Mouse (Mus musculus): ENCODE data around the gene Htra2. TPM values are rescaled to one million over a fixed set of nuclear protein-coding genes. Genes with fewer than 3 reads are reported as not detected.
A peak's percentile ranks its signal among the peaks of the same experiment; 100 is the strongest.

Htra2 gene
- total RNA-seq, 2 experiments from 2014 or later: 41.9 to 69.4 TPM

DNA sequence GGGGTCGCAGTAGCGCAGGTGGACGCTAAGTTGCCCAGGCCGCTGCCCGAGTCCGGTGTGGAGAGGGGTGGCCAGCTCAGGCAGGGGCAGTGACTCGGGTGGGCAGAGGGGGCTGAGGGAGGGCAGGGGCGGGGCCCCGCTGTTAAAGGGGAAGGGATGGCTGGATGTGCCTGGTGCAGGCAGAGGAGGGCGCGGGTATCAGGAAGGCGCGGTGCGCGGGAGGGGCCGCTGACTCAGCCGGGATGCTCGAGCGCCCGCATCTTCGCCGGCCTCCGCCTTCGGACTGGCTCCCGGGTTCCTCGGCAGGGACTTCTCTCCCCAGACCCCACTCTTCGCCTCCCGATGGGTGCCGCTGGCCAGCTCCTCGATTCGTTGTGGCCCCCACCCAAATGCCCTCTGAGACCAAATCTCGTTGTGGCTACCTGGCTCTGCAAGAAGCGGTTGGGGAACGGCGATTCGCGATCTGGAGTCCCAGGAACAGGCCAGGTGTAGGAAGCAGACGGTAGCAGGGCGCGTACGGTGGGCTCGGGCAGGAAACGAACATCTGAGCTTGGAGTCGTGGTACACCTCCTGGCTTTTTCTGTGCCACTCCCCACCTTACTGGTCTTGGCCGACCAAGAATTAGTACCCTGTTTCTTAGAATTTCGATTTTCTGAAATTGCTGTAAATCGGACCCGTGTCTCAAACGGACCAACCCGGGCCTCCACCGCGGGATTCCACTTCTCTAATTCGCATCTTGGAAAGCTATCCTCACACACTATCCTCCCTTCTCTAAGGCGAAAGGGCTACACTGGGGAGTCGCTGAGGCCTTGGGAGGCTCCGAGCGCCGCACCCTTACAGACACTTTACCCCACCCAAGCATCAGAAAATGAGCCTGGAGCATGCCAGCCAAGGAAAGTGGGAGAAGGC, 15.5 kb upstream of the Htra2 start:
- no peak for ATAC-seq (replicated peaks; ENCODE audit: low FRiP score, poor library complexity, severe bottlenecking)

DNA sequence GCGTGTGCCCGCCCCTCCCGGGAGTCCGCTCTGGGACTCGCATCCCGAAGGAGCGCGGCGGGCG, 15.0 kb upstream of the Htra2 start, which contains the start of gene Tlx2:
Gene Tlx2, minus strand, starts transcription at position 47 of the 64 bp plus-strand sequence.
- no peak for ATAC-seq (replicated peaks; ENCODE audit: low FRiP score, poor library complexity, severe bottlenecking)

DNA sequence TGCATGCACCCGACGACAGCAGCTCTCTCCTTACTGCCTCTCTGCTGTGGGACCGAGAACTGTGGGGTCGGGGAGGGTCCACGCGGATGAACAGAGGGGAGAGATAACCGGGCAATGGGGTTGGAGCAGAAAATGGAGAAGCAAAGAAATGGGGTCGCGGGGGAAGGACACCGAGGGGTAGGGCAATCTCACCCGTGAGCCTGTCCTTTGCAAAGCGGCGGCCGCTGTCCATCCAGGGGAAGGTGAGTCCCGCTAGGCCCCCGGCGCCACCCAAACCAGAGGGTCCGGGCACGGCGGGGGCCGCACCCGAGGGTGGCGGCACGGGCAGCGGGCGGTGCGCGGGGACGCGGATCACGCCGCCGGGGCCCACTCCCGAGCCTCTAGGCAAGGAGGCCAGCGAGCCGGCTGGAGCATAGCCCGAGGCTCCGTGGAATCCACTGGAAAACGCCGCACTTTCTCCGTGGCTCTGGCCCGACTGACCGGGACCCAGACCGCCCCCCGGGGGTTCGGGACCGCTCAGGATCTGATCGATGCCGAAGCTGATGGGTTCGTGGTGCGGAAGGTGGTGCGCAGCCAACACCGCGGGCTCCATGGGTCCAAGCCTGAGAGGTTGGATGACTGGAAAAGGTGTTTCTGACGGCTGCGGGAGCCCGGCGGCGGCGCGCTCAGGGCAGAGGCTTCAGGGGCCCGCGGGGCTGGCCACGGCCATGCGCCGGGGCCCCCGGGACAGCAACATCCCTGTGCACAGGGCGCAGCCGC, 14.6 kb upstream of the Htra2 start:
- ATAC-seq (replicated peaks; ENCODE audit: low FRiP score, poor library complexity, severe bottlenecking): no peak

DNA sequence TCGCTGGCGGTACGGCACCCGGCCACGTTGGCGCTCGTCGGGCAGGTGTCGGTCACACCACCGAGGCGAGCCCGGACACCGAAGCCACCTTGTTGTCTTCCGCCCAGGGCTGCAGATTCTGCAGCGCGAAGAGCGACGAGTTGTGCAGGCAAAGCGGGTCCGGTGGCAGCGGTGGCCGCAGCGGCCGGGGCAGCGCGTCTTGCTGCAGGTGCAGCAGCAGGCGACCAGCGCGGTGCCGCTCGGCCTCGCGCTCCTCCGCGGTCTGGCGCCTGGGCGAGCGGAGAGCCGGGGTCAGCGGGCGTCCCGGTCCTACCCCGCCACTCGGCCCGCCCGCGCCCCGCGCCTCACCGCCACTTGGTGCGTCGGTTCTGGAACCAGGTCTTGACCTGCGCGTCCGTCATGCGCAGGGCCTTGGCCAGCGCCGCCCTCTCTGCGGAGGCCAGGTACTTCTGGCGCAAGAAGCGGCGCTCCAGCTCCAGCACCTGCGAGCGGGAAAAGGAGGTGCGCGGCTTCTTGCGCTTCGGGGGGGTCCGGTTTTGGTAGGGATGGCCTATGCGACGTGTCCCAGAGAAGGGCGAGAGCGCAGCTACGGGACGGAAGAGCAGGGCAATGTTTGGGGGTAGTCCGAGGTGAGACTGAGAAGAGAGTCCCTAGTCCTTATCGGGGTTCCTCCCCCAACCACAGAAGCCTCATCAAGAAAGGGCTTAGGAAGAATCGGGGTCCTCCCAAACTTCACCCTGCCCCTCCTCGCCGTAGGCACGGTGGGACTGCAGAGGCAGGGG, 13.8 kb upstream of the Htra2 start:
- ATAC-seq (replicated peaks; ENCODE audit: low FRiP score, poor library complexity, severe bottlenecking): no peak

DNA sequence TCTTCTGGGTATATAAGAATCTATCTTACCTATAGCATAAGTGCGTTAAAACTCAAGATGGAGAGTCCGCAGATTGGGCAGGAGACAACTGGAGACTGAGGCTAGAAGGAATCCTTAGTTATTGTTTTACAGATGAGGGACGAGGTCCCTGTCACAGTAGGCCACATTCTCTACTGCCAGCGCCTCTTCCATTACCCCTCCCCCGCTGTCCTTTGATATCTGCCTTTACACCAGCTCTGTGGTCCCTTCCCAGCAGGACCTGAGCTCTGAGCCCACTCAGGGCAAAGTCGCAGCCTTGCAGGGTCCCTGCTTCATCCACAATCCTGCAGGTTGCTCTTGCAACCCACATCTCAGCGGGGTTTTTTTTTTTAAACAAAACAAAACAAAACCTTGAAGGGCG, 13.1 kb upstream of the Htra2 start:
- ATAC-seq (replicated peaks; ENCODE audit: low FRiP score, poor library complexity, severe bottlenecking): no peak

DNA sequence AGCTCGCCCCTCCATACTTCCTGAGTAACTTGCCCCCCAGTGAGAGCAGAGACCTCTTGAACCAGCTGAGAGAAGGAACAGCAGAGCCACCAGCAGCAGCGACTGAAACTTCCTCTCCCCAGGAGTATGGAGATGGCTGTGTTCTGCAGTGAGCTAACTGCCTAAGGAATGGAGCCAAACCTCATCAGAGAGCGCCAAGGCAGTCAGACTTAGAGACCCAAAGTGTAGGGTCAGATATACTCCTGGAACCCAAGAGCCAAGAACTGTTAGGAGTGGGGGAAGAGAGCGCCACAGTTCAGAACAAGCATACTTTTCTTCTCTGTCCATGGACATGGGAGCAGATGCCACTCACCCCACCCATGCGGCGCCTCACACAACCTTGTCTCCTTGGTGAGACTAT, 11.4 kb upstream of the Htra2 start:
- no peak for ATAC-seq (replicated peaks; ENCODE audit: low FRiP score, poor library complexity, severe bottlenecking)

GRCm38 (mm10) chr6:83065995-83066394, 10.9 kb upstream of the Htra2 start:
- ATAC-seq (replicated peaks; ENCODE audit: low FRiP score, poor library complexity, severe bottlenecking): no peak

DNA sequence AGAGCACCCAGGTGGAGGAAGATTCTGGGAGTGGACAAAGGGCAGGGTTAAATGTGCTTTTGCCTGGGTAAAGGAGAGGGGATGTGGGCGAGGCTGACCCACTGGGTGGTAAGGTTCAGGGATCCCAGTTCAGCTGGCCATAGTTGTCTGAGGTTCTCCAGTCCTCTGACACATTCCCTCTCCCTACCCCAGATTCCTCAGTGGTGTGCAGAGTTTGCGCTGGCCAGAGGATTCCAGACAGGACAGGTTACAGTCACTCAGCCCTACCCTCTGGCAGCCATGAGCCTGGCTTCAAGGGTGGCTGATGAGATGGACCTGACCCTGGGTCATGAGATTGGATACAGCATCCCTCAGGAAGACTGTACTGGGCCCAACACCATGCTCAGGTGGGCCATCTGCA, 3.7 kb upstream of the Htra2 start:
- no peak for ATAC-seq (replicated peaks; ENCODE audit: low FRiP score, poor library complexity, severe bottlenecking)

DNA sequence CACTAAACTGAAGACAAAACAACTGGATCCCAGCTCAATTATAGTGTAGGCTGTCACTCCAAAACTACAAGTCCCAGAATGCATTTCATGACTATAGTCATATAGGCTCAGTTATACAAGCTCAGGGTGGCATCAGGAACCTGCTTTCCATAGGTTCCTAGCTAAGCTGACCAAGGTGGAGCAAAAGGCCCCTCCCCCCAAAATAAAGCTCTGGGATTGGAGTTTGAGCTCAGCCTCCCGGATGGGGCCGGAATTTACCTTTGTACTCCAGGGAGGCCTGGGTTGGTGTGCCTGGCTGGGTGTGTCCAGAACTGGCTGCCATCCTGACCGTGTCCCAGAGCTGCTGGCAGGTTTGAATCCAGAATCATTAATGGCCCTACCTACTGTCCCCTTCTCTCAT, 2.7 kb upstream of the Htra2 start, which contains the start of gene Dqx1:
Gene Dqx1, plus strand, starts transcription at position 55 of the 400 bp plus-strand sequence.
- ATAC-seq (replicated peaks; ENCODE audit: low FRiP score, poor library complexity, severe bottlenecking): no peak

GRCm38 (mm10) chr6:83054074-83054851, 810 bp downstream of the Htra2 start, which contains the start of gene Aup1:
Gene Aup1 (plus strand): TSS chr6:83054521.
- peak; percentile 84 for ATAC-seq (replicated peaks; ENCODE audit: low FRiP score, poor library complexity, severe bottlenecking)

DNA sequence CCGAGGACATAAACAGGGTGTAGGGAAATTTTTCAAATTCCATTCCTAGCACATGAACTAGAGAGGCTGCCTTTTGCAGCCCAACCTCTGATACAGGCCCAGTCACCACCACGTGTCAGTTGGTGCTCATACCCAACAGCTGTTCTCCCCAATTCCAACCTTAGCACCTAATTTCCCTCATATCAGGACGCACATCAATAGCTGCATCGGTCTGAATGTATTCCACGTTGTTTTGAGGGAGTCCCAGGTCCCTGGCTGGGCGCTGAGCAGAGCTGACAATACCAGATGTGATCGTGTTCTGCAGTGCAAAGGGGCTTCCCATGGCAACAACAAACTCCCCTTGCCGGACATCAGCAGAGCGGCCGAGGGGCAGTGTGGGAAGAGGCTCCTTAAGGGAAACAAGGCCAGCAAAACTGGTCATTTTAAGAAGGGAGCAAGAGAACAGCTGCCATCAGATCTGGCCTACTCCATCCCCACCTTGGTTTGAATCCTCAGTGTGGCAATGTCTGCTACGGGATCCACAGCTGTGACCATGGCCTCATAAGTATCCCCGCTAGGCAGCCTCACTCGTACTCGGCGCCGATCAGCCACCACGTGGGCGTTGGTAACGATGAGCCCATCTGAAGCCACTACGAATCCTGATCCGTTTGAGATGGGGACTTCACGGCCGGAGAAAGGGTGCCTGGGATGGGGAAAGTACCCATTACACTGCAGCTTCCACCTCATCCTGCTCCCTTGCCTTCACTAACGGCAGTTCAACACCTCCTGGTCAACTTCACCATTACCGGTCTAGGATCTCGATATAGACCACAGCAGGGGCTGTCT, 1.7 kb downstream of the Htra2 start:
- ATAC-seq (replicated peaks; ENCODE audit: low FRiP score, poor library complexity, severe bottlenecking): peak; percentile 46

DNA sequence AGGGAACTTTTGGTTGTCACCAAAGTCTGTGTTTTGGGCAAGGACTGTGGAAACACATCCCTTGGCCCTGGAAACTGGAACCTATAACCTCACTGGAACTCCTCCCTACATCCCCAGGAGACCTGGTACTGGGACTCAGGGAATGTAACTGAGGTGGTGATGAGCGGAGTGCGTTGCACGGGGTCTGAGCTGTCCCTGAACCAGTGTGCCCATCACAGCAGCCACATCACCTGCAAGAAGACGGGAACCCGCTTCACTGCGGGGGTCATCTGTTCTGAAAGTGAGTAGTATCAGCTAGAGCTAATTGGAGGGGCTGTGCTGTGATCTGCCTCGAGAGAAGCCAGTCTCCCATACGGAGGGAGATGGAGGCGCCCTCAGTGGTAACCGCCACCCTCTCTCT, 5.7 kb downstream of the Htra2 start:
- ATAC-seq (replicated peaks; ENCODE audit: low FRiP score, poor library complexity, severe bottlenecking): no peak

DNA sequence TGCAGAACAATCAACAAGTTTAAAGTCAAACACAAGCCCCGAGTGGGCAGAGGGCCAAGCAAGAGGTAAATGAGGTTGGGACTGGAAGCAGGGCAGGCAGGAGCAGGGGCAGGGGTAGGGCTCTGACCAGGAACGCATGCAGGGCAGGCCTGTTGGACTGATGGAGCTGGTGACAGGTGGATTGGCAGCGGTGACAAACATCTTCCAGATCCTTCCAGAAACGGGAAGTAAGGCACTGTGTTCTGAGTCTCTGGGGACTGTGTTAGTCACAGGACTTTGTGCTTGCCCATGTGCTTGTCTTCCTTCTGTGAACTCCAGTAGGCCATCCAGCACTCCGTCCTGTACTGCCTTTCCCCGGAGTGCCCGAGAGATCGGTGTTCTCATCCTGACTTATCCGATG, 10.3 kb downstream of the Htra2 start:
- no peak for ATAC-seq (replicated peaks; ENCODE audit: low FRiP score, poor library complexity, severe bottlenecking)

DNA sequence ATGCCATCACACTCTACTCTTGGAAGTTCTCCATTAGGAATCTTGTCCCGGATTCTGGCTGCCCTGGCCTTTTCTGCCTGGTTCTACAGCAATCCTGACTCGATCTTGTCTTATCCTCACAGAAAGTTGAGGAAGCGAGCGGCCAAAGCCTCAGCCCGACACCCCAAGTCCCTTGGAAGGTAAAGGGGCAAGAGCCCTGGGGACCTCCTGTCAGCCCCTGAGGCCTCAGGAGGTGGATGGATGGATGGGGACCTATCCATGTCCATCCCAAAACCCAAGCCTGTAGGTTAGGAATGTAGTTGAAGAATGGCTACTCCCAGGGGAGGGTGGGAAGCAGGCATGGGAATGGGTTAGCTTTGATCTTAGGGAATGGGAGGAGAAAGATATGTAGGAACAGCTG, 11.1 kb downstream of the Htra2 start:
- no peak for ATAC-seq (replicated peaks; ENCODE audit: low FRiP score, poor library complexity, severe bottlenecking)

DNA sequence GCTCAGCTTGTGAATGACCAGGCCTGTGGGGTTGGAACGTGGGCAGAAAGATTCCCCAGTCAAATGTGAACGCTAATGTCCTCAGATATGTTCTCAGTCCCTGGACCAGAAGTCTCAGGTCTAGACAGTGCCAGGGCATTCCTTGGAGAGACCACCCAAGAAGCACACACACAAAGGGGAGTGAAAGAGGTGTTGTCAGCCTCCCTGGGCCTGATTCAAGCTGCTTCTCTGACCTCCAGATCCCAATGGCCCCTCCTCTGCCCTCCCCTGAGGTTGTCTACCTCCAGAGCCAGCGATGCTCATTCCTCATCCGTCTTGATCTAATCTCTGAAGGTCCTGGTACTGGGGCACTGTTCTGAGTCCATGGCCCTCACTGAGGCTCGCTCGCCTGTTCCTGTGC, 11.5 kb downstream of the Htra2 start:
- no peak for ATAC-seq (replicated peaks; ENCODE audit: low FRiP score, poor library complexity, severe bottlenecking)

GRCm38 (mm10) chr6:83040601-83041000, 14.5 kb downstream of the Htra2 start:
- no peak for ATAC-seq (replicated peaks; ENCODE audit: low FRiP score, poor library complexity, severe bottlenecking)

GRCm38 (mm10) chr6:83038496-83039012, 16.5 kb downstream of the Htra2 start:
- peak; percentile 94 for ATAC-seq (replicated peaks; ENCODE audit: low FRiP score, poor library complexity, severe bottlenecking)

- no peak for ATAC-seq (replicated peaks; ENCODE audit: low FRiP score, poor library complexity, severe bottlenecking)
Observed at GRCm38 (mm10) chr6:83037188-83037587, 17.9 kb downstream of the Htra2 start.

- no peak for ATAC-seq (replicated peaks; ENCODE audit: low FRiP score, poor library complexity, severe bottlenecking)
Observed at GRCm38 (mm10) chr6:83034463-83035055, 20.5 kb downstream of the Htra2 start.
